Mouse (Mus musculus): ENCODE measurements around the gene Crtc1.

GRCm38 (mm10) chr8:70415540-70416451, 23.6 kb downstream of the Crtc1 start:
- TF ChIP-seq CTCF (IDR thresholded peaks at IDR 0.05; ENCODE audit: low read depth, low read length) (peak; percentile 59), EP300 (IDR thresholded peaks at IDR 0.05; ENCODE audit: insufficient read depth, low read depth, low read length) (no peak)

Measured in ES-Bruce4 (cell line).